Mouse (Mus musculus) intestine, embryonic 16.5 days (tissue): ENCODE results near the gene Fam50b. TPM values are rescaled to one million over a fixed set of nuclear protein-coding genes. Genes with fewer than 3 reads are reported as not detected.

Experiments used
- ATAC-seq: fragments of 200-750 bp; cut with Nextera tagmentation; 2 replicates; pipeline ENCODE4 v1.8.0; 2017; ENCODE audit warnings: moderate TSS enrichment, moderate library complexity
- H3K27ac ChIP-seq: fragments of 300-500 bp; sonication (generic); 2 replicates; pipeline ENCODE4 v1.5.1; 2014; ENCODE audit warnings: mild to moderate bottlenecking, low read length
- H3K27me3 ChIP-seq: fragments of 300-500 bp; sonication (generic); replicated peaks from 2 replicates; pipeline ENCODE4 v1.6.1; 2014; ENCODE audit warnings: low read length, control low read depth, mixed read lengths; ENCODE audit not compliant: control insufficient read depth, insufficient read depth
- H3K36me3 ChIP-seq: fragments of 300-500 bp; sonication (generic); 2 replicates; pipeline ENCODE4 v1.6.1; 2014; ENCODE audit warnings: low read length, control low read depth; ENCODE audit not compliant: control insufficient read depth, insufficient read depth
- H3K4me1 ChIP-seq: fragments of 300-500 bp; sonication (generic); 2 replicates; pipeline ENCODE4 v1.6.1; 2014; ENCODE audit warnings: low read length, control low read depth, mixed read lengths; ENCODE audit not compliant: control insufficient read depth, insufficient read depth
- H3K4me2 ChIP-seq: fragments of 300-500 bp; sonication (generic); 2 replicates; pipeline ENCODE4 v1.6.1; 2014; ENCODE audit warnings: low read depth, low read length, control low read depth
- H3K4me3 ChIP-seq: fragments of 300-500 bp; sonication (generic); 2 replicates; pipeline ENCODE4 v1.5.1; 2014; ENCODE audit warnings: mild to moderate bottlenecking, low read length
- H3K9ac ChIP-seq: fragments of 300-500 bp; sonication (generic); 2 replicates; pipeline ENCODE4 v1.6.1; 2014; ENCODE audit warnings: low read depth, low read length
- H3K9me3 ChIP-seq: fragments of 300-500 bp; sonication (generic); 2 replicates; pipeline ENCODE4 v1.6.1; 2016; ENCODE audit warnings: low read length, control low read depth; ENCODE audit not compliant: control insufficient read depth
- WGBS: fragments of 180-500 bp; shearing (Covaris S2); extraction: QIAGEN DNeasy Blood & Tissue Kit; methylation state at CpG from one replicate; pipeline ENCODE4 v1.1.7; 2014; 5-methylcytosine and 5-hydroxymethylcytosine counted together
- polyA plus RNA-seq: library from polyadenylated mRNA; unstranded; fragments of >200 nt; fragmentation: Nextera tagmentation; extraction: Ambion mirVana; gene quantifications from 2 replicates; pipeline ENCODE4 v1.2.1, GENCODE M21; 2015

The Fam50b gene
- polyA plus RNA-seq, 1 experiment from 2014 or later = not detected

DNA sequence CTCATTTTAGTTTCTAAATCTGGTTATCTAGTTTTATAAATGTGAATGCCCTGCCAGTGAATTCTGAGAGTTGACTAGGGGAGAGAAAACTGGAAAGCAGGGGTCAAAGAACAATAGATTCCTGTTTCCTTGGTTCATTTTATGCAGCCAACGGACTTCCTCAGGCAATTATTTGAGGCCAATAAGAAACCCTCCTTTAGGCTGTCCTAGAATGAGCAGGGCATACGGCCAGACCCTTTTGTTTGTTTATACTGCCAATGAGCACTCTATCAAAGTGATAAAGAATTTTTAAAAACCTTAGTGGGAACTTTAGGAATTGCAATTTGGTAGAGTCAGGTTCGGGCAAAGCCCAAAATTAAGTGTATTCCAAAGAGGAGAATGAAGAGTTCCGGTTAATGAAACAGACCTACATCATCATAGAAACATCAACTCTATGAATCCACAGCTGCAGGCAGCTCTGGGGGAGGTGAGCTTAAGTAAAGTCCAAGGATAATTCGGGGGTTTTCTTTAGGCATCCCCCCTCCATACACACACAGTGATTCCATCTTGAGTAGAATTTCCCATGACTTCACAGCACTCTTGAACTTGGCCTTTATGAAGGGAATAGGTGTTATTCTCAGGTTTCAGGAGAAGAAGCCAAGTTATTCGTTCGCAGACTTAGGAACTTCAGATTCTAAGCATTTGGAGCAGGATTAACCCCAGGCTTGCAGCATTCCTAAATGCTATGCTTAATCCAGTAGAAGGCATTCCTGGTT, 46.4 kb downstream of the Fam50b start:
- Histone ChIP-seq H3K4me3 (no peak overlapping the region), H3K27ac (peak overlapping the region; percentile 33; the same call in 1 of the 2 replicates), H3K36me3 (no peaks in the 10 kb centered on the region), H3K4me1 (no peaks in the 10 kb centered on the region; the same call in 1 of the 2 replicates), H3K9me3 (no peaks in the 10 kb centered on the region), H3K9ac (no peak overlapping the region), H3K27me3 (no peaks in the 10 kb centered on the region), H3K4me2 (no peak overlapping the region)
- 50% methylated on average over 7 of the region's 7 CpGs for WGBS
- no peak for ATAC-seq

- Histone ChIP-seq H3K9me3 (no peaks in the 10 kb centered on the region), H3K27me3 (no peaks in the 10 kb centered on the region), H3K4me1 (no peaks in the 10 kb centered on the region; the same call in 1 of the 2 replicates), H3K4me2 (no peak overlapping the region), H3K36me3 (no peaks in the 10 kb centered on the region), H3K4me3 (no peak overlapping the region), H3K9ac (no peak overlapping the region), H3K27ac (peak overlapping the region; percentile 33; the same call in 1 of the 2 replicates)
- 57% methylated on average over 4 of the region's 4 CpGs for WGBS
- ATAC-seq = peak; percentile 21; the same call in 1 of the 2 replicates
Measured at GRCm38 (mm10) chr13:34781611-34782009, 47.0 kb downstream of the Fam50b start.

DNA sequence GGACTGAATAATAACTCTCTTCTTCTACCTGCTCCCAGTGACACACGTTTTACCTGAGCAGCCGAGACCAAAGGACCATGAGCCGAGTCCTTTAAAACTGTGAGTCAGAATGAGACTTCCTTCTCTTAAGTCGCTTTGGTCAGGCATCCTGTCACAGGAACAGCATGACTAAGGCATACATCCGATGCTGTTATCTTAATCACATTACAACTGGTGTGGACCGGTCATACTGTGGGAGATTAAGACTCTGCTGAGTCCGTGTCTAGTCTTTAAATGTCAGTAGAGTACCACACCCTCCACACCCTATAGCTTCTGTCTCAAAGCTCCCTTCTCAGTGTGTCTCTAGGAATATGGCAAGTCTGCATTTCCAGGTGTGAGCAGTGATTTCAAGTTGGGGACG, 50.2 kb downstream of the Fam50b start:
- ATAC-seq = peak; percentile 61

GRCm38 (mm10) chr13:34786634-34787033, 52.0 kb downstream of the Fam50b start:
- Histone ChIP-seq H3K4me3 (no peak overlapping the region), H3K9ac (no peak overlapping the region), H3K4me1 (no peaks in the 10 kb centered on the region), H3K9me3 (no peaks in the 10 kb centered on the region), H3K27me3 (no peaks in the 10 kb centered on the region), H3K27ac (no peak overlapping the region), H3K4me2 (no peak overlapping the region), H3K36me3 (no peaks in the 10 kb centered on the region)
- ATAC-seq = no peak
- 80% methylated on average over 5 of the region's 5 CpGs for WGBS

More for the DNA sequence above, 50.2 kb downstream of the Fam50b start:
- H3K9ac ChIP-seq = no peak overlapping the region
- no peak overlapping the region for H3K4me3 ChIP-seq
- no peaks in the 10 kb centered on the region; the same call in 1 of the 2 replicates for H3K4me1 ChIP-seq
- no peaks in the 10 kb centered on the region for H3K9me3 ChIP-seq
- no peaks in the 10 kb centered on the region for H3K36me3 ChIP-seq
- no peak overlapping the region for H3K4me2 ChIP-seq
- H3K27me3 ChIP-seq = no peaks in the 10 kb centered on the region
- 71% methylated on average over 8 of the region's 8 CpGs for WGBS
- no peak overlapping the region for H3K27ac ChIP-seq

- Histone ChIP-seq H3K4me1 (no peaks in the 10 kb centered on the region), H3K27ac (no peak overlapping the region), H3K36me3 (no peaks in the 10 kb centered on the region), H3K27me3 (no peaks in the 10 kb centered on the region), H3K4me3 (no peak overlapping the region), H3K4me2 (no peak overlapping the region), H3K9me3 (no peaks in the 10 kb centered on the region), H3K9ac (no peak overlapping the region)
- 64% methylated on average over 5 of the region's 5 CpGs for WGBS
- ATAC-seq = no peak
Measured at GRCm38 (mm10) chr13:34787546-34787945, 52.9 kb downstream of the Fam50b start.

GRCm38 (mm10) chr13:34789176-34789818, 54.6 kb downstream of the Fam50b start:
- no peak overlapping the region for H3K27ac ChIP-seq
- peak; percentile 70 for ATAC-seq

GRCm38 (mm10) chr13:34793066-34793465, 58.4 kb downstream of the Fam50b start:
- no peak overlapping the region for H3K4me2 ChIP-seq
- WGBS = 60% methylated on average over 7 of the region's 7 CpGs
- no peaks in the 10 kb centered on the region for H3K9me3 ChIP-seq
- H3K27ac ChIP-seq = no peak overlapping the region
- H3K36me3 ChIP-seq = no peaks in the 10 kb centered on the region
- H3K4me3 ChIP-seq = no peak overlapping the region
- no peak for ATAC-seq
- no peaks in the 10 kb centered on the region for H3K4me1 ChIP-seq
- no peaks in the 10 kb centered on the region for H3K27me3 ChIP-seq
- no peak overlapping the region for H3K9ac ChIP-seq

More at GRCm38 (mm10) chr13:34789176-34789818, 54.6 kb downstream of the Fam50b start:
- no peaks in the 10 kb centered on the region for H3K4me1 ChIP-seq
- H3K4me2 ChIP-seq = no peak overlapping the region
- H3K36me3 ChIP-seq = no peaks in the 10 kb centered on the region
- H3K9ac ChIP-seq = no peak overlapping the region
- no peaks in the 10 kb centered on the region for H3K9me3 ChIP-seq
- no peaks in the 10 kb centered on the region for H3K27me3 ChIP-seq
- 59% methylated on average over 3 of the region's 3 CpGs for WGBS
- no peak overlapping the region for H3K4me3 ChIP-seq

DNA sequence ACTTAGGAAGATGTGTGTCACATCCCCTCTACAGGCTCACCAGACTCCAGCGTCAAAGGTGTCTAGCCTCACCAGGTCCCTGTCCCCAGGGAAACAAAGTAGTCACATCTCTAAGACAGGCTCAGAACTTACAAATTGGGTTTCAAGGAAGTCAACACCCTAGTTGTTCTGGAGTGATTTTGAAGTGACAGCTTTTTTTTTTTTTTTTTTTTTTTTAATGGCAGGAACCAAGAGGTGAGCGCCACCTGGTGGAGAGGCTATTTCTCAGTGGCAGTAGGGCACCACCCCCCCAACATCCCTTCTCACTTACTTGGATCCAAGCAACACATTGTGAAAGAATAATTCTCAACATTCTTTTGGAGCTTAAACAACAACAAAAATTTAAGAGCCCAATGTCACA, 59.2 kb downstream of the Fam50b start:
- Histone ChIP-seq H3K4me3 (no peak overlapping the region), H3K27me3 (no peaks in the 10 kb centered on the region), H3K36me3 (no peaks in the 10 kb centered on the region), H3K27ac (no peak overlapping the region), H3K9ac (no peak overlapping the region), H3K4me1 (no peaks in the 10 kb centered on the region), H3K9me3 (no peaks in the 10 kb centered on the region), H3K4me2 (no peak overlapping the region)
- WGBS = 45% methylated on average over 2 of the region's 2 CpGs
- no peak for ATAC-seq

- Histone ChIP-seq H3K4me2 (no peak overlapping the region), H3K36me3 (no peaks in the 10 kb centered on the region), H3K4me1 (no peaks in the 10 kb centered on the region), H3K9ac (no peak overlapping the region), H3K27ac (no peak overlapping the region), H3K4me3 (no peak overlapping the region), H3K9me3 (no peaks in the 10 kb centered on the region), H3K27me3 (no peaks in the 10 kb centered on the region)
- 59% methylated on average over 2 of the region's 2 CpGs for WGBS
- no peak for ATAC-seq
Measured at GRCm38 (mm10) chr13:34794426-34794825, 59.8 kb downstream of the Fam50b start.
